Mouse (Mus musculus) testis, adult 2 months (tissue): ENCODE results near the gene Slc6a16.

Experiments used
- CTCF ChIP-seq: fragments of 200-500 bp; IDR thresholded peaks from 2 replicates; pipeline ENCODE4 v1.5.1; 2012; ENCODE audit warnings: low read depth, mild to moderate bottlenecking, inconsistent platforms, low read length, moderate library complexity; ENCODE audit not compliant: control insufficient read depth, insufficient read depth, insufficient replicate concordance
- POLR2A ChIP-seq: fragments of 200-500 bp; IDR thresholded peaks from 2 replicates; pipeline ENCODE4 v1.6.1; 2012; ENCODE audit warnings: low read depth, mild to moderate bottlenecking, inconsistent platforms, low read length, moderate library complexity; ENCODE audit not compliant: control insufficient read depth

DNA sequence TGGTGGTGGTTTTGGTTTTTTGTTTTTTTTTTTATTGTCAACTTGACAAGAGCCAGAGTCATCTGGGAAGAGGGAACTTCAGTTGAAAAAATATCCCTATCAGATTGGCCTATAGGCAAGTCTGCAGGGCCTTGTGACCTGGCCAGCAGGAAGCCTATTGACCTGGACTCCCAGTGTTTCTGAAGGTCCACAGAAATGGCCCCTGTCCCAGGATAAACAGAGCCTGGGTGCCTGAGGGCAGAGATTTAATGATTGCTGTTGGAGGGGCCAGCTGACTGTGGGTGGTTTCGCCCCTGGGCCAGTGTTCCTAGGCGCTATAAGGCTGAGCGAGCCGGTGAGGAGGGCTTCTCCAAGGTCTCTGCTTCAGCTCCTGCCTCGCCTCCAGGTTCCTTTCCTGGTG lies 27.2 kb upstream of the Slc6a16 start:
- TF ChIP-seq POLR2A = no peak
- TF ChIP-seq CTCF = no peak
